Mouse (Mus musculus): Measurements from ENCODE around the gene Atp6v0a4.

GRCm38 (mm10) chr6:38023284-38023683 lies 101.1 kb downstream of the Atp6v0a4 start:
- TF ChIP-seq CTCF (IDR thresholded peaks at IDR 0.05; ENCODE audit: low read depth, low read length) (no peak), GATA1 (IDR thresholded peaks at IDR 0.05; ENCODE audit: borderline replicate concordance, low read length) (no peak), TAL1 (conservative IDR thresholded peaks at IDR 0.05; ENCODE audit: low read depth, low read length) (no peak), POLR2AphosphoS5 (IDR thresholded peaks at IDR 0.05; ENCODE audit: insufficient replicate concordance, low read depth, low read length) (no peak)

Data from G1E (cell line).